Mouse (Mus musculus): ENCODE measurements around the gene Gm20388.

Gm20388 gene

GRCm38 (mm10) chr8:120462119-120462551 is 551.5 kb downstream of the Gm20388 start:
- peak; percentile 80 for DNase-seq

- DNase-seq = no peak
These were observed 552.0 kb downstream of the Gm20388 start for GRCm38 (mm10) chr8:120462611-120463010.

- no peak for DNase-seq
These were observed 553.4 kb downstream of the Gm20388 start for GRCm38 (mm10) chr8:120463918-120464584.

- no peak for DNase-seq
These were observed 553.9 kb downstream of the Gm20388 start for GRCm38 (mm10) chr8:120464585-120464937.

GRCm38 (mm10) chr8:120465710-120466109 is 555.1 kb downstream of the Gm20388 start:
- DNase-seq = peak; percentile 82

GRCm38 (mm10) chr8:120466266-120466665 is 555.6 kb downstream of the Gm20388 start:
- DNase-seq = no peak

- no peak for DNase-seq
These were observed 557.0 kb downstream of the Gm20388 start for GRCm38 (mm10) chr8:120467598-120467997.

- no peak for DNase-seq
These were observed 559.5 kb downstream of the Gm20388 start for GRCm38 (mm10) chr8:120470170-120470569.

- DNase-seq = peak; percentile 64
These were observed 560.5 kb downstream of the Gm20388 start for GRCm38 (mm10) chr8:120471166-120471565.

- DNase-seq = no peak
These were observed 561.1 kb downstream of the Gm20388 start for GRCm38 (mm10) chr8:120471752-120472151.

GRCm38 (mm10) chr8:120472230-120472629 is 561.6 kb downstream of the Gm20388 start:
- no peak for DNase-seq

- DNase-seq = peak; percentile 83
These were observed 563.2 kb downstream of the Gm20388 start for GRCm38 (mm10) chr8:120473729-120474364.

- DNase-seq = no peak
These were observed 564.0 kb downstream of the Gm20388 start for GRCm38 (mm10) chr8:120474496-120475235.

GRCm38 (mm10) chr8:120475462-120476201 is 565.0 kb downstream of the Gm20388 start:
- no peak for DNase-seq

GRCm38 (mm10) chr8:120476711-120477575 is 566.3 kb downstream of the Gm20388 start:
- DNase-seq = no peak

- no peak for DNase-seq
These were observed 568.1 kb downstream of the Gm20388 start for GRCm38 (mm10) chr8:120478754-120479153.

- no peak for DNase-seq
These were observed 569.0 kb downstream of the Gm20388 start for GRCm38 (mm10) chr8:120479691-120480090.

GRCm38 (mm10) chr8:120482015-120482689 is 571.5 kb downstream of the Gm20388 start:
- no peak for DNase-seq

- DNase-seq = no peak
These were observed 573.8 kb downstream of the Gm20388 start for GRCm38 (mm10) chr8:120484460-120484859.

- no peak for DNase-seq
These were observed 574.5 kb downstream of the Gm20388 start for GRCm38 (mm10) chr8:120485116-120485515.
